Mouse (Mus musculus): ENCODE measurements at regions not wholly inside any gene's neighbourhood (a gene's known extent, or its start where the extent isn't known, plus 50 kb on each side); places are given as distances from the start of the nearest gene placed in this dataset.

DNA sequence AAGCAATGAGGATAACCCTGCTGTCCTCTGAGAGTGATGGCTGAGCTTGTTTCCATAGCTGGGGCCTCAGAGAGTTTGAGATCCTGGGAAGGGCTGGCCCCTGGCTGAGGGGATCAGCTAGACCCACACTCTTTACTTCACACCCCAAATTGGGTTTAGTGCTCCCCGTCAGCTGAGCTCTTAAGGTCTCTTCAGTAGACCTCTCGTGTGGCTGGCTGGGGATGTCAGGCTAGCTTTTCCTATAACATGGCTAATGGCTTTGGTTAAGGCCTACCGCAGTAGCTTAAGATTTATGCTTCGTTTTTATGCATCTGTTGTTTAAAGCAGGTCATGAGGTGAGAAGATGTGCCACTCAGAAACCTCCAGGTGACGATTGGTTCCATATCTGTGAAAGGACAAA, 168.8 kb downstream of the Diras2 start:
- TF ChIP-seq TAL1 (IDR thresholded peaks at IDR 0.05; ENCODE audit: low read length) = no peak
- no peak for TF ChIP-seq GATA1 (IDR thresholded peaks at IDR 0.05; ENCODE audit: low read length)

Data from erythroblast, embryonic 14.5 days (primary cell).